Mouse (Mus musculus) layer of hippocampus, adult 9-11 months (tissue): ENCODE results near the gene Rsbn1l.
A peak's percentile ranks its signal among the peaks of the same experiment; 100 is the strongest.

Experiments used
- DNase-seq: peaks from one replicate; pipeline ENCODE4 v3.0.0; 2022

Rsbn1l gene

GRCm38 (mm10) chr5:20956298-20956697, at the start of gene Rsbn1l:
TSS of gene Rsbn1l (minus strand) at chr5:20956398.
- DNase-seq: no peak

GRCm38 (mm10) chr5:21002723-21003122, 46.5 kb upstream of the Rsbn1l start:
- DNase-seq: no peak

GRCm38 (mm10) chr5:21001622-21002315, 45.6 kb upstream of the Rsbn1l start:
- DNase-seq: no peak

DNA sequence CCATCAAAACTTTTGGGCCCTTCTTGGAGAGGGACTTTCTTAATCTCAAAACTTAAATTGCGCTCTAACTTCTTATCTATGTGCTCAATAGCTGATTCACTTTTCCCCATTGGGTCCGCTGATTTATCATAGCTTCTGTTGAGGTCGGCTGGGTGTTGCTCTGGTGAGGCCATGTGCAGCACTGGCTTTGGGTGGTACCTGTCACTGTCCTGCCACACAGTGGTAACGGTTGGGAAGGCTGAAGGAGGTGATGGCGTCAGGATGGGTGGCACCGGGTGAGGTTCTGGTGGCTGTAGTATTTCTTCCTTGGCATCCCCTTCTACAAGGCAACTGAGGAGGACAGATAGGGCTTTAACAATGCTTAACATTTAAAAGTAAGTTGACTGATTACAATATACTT, 42.2 kb upstream of the Rsbn1l start:
- no peak for DNase-seq

DNA sequence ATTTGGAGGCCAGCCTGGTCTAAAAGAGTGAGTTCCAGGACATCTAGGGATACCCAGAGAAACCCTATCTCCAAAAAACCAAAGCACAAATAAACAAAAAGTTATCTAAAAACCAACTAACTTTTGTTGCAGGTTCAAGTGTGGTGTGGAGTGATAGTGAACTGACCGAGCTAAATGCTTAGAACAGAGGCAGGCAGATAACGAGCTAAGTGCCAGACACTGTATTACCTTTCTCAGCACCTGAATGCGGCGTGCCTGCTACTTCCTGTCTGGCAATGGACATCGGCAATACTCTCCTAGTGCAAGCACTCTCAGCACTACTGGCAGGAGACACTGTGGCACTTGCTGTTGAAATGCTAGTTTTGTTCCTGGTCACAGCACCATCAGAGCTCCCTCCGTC, 41.4 kb upstream of the Rsbn1l start:
- no peak for DNase-seq

DNA sequence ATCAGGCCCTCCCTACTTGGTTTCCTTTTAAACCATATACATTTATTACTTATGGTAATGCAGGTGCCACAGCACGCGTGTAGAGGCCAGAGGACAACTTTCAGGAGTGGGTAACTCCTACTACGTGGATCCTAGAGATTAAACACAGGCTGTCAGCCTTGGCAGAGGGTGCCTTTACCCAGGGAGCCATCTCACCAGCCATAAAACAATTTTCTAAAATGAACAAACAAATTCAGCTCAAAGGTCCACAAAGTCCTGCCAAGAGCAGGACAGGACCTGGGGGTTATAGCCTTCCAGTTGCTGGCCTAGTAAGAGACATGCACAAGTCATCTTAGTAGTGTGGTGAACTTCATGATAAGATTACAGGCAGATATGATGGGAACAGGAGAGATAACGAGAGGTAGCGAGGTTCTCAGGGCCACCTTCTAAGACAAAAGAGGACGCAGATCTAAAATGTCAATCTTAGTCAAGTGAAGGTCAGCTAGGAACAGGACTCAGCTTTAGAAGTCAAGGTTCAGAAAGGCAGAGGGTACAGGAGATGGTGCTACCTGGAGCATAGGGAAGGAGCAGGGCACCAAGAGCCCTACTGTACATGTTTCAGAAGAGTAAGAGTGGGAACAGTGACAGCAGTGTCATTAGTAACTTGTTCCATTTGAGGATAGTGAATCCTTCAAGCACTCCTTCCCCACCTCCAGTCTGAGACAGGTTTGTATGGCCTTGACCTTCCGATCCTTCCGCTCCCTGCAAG, 34.0 kb upstream of the Rsbn1l start:
- DNase-seq: no peak

- DNase-seq: no peak
These were observed 30.1 kb upstream of the Rsbn1l start for GRCm38 (mm10) chr5:20986271-20986670.

- DNase-seq: no peak
These were observed 27.3 kb upstream of the Rsbn1l start for GRCm38 (mm10) chr5:20983505-20983904.

- no peak for DNase-seq
These were observed 18.5 kb upstream of the Rsbn1l start for GRCm38 (mm10) chr5:20974690-20975089.

- DNase-seq: no peak
These were observed 17.8 kb upstream of the Rsbn1l start for GRCm38 (mm10) chr5:20973999-20974398.

GRCm38 (mm10) chr5:20973069-20973468, 16.9 kb upstream of the Rsbn1l start:
- DNase-seq: no peak

- DNase-seq: peak; percentile 45
These were observed 12.8 kb upstream of the Rsbn1l start for GRCm38 (mm10) chr5:20968963-20969362.

DNA sequence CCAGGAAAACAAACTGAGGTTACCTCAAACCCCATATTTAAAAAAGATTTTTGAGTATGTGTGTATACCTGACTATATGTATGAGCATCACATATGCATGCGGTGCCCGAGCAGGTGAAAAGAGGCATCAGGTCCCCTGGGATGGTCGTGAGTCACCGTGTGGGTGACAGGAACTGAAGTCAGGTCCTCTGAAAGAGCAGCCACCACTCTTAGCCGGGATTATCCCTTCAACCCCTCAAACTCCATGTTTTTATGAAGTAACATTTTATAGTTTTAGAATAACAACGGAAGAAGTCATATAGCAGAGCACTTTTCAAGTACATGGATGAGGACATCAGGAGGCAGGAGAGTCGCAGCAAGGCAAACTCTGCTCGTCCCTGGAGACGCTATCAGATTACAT, 12.3 kb upstream of the Rsbn1l start:
- no peak for DNase-seq

- no peak for DNase-seq
These were observed 11.7 kb upstream of the Rsbn1l start for GRCm38 (mm10) chr5:20967942-20968341.

DNA sequence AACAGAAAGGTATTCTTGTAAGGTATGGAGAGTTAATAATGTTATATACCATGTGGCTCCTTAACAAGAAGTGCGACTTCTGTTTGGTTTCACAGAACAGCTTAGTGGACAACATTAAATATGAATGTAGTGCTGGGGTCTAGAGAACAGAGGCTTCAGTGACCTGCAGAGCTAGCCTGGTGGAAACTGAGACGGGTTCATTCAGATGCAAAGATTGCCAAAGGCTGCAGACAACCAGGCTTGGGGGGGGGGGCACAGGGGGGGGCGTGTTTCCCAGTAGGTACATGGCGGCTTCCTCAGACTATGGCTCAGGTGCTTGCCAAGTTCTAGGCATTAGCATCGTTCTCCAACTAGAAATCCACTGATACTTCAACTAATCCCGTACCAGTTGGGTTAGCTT, 8.2 kb upstream of the Rsbn1l start:
- no peak for DNase-seq

- peak; percentile 27 for DNase-seq
These were observed 7.1 kb upstream of the Rsbn1l start for GRCm38 (mm10) chr5:20963295-20963694.

DNA sequence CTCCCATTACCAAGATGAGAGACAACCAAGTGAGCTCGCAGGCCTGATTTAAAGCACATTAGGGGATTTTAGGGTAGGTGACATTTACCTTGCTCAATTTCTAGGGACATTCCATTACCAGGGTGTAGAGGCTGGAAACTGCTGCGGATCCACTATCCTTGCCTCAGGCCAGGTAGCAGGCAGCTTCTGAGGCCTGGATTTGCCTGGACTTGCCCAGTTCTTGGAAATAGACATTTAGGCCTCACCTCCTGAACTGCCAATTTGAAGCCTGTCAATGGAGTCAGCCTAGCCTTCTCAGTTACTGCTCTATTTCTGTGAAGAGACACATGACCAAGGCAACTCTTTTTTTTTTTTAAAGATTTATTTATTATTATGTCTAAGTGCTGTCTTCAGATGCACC, 4.7 kb upstream of the Rsbn1l start:
- DNase-seq: no peak

- DNase-seq: no peak
These were observed 923 bp downstream of the Rsbn1l start for GRCm38 (mm10) chr5:20955114-20955835.

- no peak for DNase-seq
These were observed 3.8 kb downstream of the Rsbn1l start for GRCm38 (mm10) chr5:20952337-20952925.

- peak; percentile 97 for DNase-seq
These were observed 4.4 kb downstream of the Rsbn1l start for GRCm38 (mm10) chr5:20951666-20952281.

DNA sequence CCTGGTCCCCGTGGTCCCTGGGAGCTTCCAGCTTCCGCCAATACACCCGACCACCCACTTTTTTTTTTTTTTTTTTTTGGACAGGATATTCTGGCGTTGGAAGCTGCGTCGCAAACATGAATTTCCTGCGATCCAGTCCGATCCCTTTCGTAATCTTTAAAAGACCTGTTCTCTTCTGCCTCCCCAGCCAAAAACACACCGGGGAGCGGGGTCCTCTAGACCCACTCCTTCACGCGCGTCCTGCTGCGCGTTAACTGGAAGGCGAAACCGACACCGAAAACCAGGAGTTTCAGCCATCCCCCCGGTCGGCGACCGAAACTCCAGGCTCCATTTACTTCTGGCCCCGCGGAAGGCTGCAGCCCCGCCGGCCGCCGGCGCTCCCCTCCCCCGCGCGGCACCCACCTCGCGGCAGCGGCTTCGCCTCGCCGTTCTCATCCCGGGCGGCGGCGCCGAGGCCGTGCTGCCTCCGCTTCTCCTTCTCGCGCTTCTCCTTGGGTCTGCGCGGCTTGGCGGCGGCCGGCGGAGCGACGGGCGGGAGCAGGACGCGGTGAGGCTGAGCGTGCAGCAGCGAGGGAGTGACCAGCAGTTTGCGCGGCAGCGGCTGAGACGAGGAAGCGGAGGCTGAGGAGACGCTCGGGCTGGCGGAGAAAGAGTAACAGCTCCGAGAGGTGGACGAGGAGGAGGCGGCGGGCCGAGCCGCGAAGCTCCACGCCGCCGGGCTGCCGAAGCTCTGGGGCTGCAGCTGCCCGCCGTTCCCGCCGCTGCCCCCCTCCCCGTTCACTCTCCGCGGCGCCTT, 5.1 kb downstream of the Rsbn1l start:
- DNase-seq: peak; percentile 45

DNA sequence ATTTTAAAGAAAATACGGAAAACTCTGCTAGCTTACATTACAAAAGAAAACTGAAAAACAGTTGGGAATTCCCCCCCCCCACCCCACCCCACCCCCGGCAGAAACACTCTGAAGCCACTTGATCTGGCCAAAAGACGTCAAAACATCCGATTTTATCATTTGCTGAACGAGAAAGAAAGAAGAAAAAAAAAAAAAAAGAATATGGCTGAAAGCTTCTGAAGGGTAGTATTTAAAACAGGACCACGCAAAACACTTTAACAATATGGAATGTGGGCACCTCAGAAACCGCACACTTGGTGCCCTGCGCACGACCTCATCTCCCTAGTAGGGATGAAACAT, 5.7 kb downstream of the Rsbn1l start:
- no peak for DNase-seq
